Mouse (Mus musculus): ENCODE data around the gene Atrip.

The Atrip gene

DNA sequence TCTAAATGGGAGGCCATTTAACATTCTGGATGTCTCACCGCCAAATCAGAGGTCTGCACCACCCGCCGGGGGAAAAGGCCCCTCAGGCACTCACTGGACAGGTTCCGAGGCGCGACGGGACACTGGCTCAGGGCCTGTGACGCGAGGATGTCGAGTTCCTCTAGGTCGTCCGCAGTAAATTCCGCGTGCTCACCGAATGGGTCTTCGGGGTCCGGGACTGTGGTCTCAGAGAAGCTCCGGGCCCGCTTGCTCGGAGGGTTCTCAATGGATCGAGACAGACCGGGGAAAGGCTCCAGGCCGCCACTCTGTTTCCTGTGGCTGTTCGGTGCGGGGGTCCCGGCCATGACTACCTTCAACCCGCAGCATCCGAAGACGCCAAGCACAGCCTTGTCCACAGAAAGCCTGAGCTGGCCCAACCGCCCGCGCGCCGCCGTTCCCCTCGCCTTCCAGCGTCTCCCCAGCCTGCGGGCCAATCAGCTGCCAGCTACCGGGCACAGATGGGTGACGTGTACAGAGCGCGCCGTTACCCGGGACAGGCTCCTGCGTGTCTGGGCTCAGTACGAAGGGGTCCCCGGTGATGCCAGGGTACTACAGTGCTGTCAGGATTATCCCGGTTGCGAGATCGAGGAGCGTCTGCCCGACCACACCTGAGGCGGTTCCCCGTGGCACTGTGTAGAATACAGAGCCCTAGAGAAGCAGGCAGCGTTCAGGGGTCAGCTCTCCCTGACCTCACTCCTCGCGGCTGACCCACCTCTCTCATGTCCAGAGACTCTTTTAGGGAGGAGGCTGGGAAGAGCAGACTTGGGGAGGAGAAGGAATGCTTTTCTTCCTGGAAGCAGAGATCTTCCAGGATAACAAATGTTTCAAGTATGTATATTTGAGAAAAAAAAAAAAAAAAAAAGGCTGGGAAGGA lies at the start of gene Atrip:
TSS of gene Atrip (minus strand) at position 464 of the 913 bp plus-strand sequence.
- peak; percentile 86 to 92 for DNase-seq (ENCODE audit: low spot score in 2 of 2)

DNA sequence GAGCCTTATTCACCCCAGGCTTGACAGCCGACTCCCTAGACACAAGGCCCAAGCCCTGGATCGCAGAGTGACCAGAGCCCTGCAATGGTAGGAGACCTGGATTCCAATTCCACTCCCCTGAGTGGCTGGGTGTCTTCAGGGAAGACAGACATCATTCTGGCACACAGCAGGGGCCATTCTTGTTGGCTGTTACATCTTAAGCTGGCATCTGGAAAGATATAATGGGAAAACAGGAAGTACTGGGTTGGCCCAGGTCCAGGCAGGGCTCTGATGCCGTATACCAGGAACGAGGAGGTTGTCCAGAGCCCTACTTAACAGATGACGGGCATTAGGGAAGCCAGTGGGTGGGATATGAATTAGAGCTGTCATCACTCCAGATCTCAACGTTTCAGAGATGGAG lies 49.3 kb upstream of the Atrip start:
- no peak for DNase-seq (ENCODE audit: low spot score in 2 of 2)

DNA sequence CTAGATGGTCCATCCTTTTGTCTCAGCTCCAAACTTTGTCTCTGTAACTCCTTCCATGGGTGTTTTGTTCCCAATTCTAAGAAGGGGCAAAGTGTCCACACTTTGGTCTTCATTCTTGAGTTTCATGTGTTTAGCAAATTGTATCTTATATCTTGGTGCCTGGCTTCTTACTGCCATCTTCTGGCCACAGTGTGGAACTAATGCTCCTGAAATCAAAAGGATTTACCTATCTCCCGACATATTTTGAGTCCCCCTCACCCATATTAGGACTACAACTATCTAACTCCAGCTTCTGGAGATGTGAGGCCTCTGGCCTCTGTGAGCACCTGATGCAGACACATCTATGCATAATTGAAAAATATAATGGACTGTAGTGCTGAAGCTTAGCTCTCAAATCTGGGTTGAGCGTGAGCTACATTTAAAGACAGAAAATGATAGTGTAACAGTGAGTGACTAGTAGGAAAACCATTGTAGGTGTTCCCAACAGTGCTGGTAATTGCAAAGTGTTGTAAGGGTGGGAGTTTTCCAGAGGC lies 48.7 kb upstream of the Atrip start:
- no peak for DNase-seq (ENCODE audit: low spot score in 2 of 2)

DNA sequence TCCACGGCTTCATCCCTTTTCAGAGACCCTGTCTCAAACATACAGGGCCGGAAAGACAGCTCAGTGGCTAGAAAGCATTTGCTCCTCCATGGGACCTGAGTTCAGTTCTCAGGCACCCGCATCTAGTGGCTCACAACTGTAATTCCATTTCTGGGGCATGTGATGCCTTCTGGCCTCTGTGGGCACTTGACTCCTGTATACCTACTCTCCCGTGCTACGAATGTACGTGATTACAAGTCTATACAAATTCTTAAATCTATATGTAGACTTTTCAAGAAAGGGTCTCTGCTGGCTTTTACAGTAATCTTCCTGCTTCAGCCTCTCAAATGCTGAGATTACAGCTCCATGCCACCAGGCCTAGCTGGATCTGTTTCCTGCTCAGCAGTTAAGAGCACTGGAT lies 47.0 kb upstream of the Atrip start:
- DNase-seq (ENCODE audit: low spot score in 2 of 2) = no peak

DNA sequence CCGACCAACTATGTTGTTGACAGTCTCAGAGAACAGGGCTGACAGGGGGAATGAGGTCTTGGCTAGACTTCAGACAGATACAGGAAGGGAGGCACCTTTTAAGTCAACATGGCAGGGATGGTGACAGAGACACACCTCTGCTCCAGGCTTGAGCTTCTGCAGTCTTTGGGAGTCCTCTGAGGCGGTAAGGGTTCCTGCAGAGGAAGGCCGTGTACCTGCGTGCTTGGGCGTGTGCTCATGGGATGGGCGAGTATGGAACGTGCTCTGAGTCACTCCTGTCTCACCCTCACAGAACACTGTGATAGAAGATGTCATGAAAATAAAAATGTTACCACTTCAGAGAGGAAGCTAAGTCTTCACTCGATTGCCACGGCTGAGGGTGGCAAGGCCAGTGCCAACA lies 45.6 kb upstream of the Atrip start:
- peak in 1 of 2 experiments; percentile 21 for DNase-seq (ENCODE audit: low spot score in 2 of 2)

DNA sequence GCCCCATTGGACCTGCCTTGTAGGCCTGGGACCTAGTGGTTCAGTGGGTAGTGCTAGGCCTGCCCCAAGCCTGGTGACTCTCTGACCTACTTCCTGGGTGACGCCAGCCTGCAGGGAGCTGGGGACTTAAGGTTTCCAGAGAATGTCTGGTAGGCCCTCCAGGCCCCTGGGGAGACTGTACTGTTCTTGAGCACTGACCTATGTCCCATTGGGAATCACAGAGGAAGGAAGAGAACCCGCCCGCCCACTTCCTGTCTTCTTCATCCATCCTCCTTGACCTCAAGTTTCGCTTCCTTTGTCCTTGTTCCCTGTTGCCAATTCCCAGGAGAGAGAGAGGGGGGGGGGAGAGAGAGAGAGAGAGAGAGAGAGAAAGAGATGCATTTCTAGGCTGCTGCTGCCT lies 44.2 kb upstream of the Atrip start:
- DNase-seq (ENCODE audit: low spot score in 2 of 2) = peak in 1 of 2 experiments; percentile 17

DNA sequence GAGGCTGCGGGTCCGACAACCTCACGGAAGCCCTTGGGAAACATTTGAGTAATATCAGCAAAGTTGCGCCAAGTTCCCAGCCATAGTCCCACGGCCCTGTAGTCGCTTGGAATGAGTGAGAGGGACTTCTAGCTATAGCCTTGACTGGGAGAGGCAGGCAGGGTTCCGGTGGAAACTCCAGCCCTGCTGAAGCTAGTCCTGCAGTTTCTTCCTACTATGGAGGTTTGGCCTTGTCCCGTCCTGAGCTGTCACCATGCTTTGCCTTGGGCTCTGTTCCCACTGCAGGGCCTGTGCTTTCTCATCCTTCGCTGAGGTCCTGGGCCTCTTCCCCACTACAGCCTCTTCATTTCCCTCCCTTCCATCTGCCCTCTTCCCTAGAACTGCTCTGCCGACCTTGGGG lies 42.3 kb upstream of the Atrip start:
- no peak for DNase-seq (ENCODE audit: low spot score in 2 of 2)

DNA sequence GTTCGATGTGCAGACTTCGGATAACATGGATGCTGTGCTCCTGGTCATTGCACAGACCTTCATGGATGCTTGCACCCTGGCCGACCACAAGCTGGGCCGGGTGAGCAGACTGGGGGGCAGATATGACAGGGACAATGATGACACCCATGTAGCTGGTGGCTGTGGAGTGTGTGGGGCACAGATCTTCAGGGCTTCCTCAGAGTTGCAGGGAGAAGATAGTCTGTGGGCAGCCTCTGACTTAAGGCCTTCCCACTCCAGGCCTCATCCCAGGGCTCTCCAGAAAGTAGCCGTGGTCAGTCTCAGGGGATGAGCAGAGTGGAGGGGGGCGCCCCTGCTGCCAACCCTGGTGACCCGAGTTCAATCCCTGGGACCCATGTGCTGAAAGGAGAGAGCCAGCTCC lies 40.9 kb upstream of the Atrip start:
- peak in 1 of 2 experiments; percentile 56 for DNase-seq (ENCODE audit: low spot score in 2 of 2)

DNA sequence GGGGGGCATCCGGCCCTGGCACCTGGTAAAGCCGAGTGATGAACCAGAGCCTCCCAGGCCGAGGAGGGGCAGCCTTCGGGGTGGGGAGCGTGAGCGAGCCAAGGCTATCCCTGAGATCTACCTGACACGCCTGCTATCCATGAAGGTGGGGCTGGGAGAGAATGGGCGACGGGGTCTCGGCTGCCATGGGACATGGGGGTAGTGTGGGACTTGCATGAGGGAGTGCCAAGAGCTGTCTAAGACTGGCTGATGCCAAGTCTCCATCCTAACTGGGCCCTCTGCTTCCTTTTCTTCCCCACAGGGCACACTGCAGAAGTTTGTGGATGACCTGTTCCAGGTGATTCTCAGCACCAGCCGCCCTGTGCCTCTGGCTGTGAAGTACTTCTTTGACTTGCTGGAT lies 40.4 kb upstream of the Atrip start:
- DNase-seq (ENCODE audit: low spot score in 2 of 2) = peak in 1 of 2 experiments; percentile 58

DNA sequence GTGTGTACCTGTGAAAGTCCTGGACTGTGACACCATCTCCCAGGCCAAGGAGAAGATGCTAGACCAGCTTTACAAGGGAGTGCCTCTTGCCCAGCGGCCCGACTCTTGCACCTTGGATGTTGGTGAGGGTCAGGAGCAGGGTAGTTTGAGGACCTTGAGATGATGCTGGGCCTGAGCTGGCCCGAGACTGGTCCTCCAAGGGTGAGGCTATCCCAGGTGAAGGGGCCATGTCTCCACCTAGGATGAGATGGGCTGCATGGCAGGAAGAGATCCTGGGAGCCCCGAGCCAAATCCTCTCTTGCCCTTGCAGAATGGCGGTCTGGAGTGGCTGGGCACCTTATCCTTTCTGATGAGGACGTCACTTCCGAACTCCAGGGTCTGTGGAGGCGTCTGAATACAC lies 39.4 kb upstream of the Atrip start:
- DNase-seq (ENCODE audit: low spot score in 2 of 2) = peak in 1 of 2 experiments; percentile 55

DNA sequence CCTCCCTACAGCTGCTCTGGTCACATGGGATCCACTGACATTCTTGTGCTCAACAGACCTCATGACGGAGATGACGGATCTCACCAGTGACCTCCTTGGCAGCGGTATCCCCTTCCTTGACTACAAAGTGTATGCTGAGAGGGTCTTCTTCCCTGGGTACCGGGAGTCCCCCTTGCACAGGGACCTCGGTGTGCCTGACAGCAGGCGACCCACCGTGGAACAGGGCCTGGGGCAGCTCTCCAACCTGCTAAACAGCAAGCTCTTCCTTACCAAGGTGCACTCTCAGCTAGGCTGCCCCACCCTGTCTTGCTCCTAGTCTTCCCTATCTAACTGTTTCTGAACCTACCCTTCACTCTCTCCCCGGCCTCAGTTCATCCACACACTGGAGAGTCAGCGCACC lies 37.7 kb upstream of the Atrip start:
- DNase-seq (ENCODE audit: low spot score in 2 of 2) = peak in 1 of 2 experiments; percentile 54

DNA sequence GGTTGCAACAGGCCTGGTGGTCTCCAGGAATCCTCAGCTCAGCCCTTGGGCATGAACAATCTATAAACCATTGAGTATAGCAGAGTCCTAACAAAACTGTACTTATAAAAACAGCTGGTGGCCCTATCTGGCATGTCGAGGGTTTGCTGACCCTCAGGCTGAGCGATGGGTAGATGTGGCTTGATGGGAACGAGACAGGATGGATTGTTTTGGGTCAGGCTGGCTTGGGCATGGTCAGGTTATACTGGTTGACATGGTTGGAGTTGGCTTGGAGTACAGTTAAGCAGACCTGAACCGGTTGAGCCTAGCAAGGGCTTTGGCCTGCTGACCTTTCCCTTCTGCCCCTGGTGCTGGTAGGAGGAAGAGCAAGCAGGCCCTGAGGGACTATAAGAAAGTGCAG lies 37.2 kb upstream of the Atrip start:
- no peak for DNase-seq (ENCODE audit: low spot score in 2 of 2)

DNA sequence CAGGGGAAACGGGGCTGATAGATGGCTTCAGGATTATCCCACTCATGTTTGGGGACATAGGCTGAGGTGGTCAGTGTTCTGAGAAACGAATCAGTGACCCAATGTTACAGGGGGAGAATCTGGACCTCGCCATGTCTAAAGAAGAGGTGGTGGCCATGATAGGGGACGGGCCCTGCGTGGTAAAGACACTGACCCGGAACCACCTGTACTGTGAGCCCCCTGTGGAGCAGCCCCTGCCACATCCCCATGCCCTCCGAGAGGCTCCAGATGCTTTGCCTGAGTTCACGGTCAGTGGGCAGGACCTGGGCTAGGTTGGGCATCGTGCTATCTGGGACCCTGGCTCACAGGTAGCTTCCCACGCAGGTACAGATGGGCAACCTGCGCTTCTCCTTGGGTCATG lies 36.3 kb upstream of the Atrip start:
- no peak for DNase-seq (ENCODE audit: low spot score in 2 of 2)

DNA sequence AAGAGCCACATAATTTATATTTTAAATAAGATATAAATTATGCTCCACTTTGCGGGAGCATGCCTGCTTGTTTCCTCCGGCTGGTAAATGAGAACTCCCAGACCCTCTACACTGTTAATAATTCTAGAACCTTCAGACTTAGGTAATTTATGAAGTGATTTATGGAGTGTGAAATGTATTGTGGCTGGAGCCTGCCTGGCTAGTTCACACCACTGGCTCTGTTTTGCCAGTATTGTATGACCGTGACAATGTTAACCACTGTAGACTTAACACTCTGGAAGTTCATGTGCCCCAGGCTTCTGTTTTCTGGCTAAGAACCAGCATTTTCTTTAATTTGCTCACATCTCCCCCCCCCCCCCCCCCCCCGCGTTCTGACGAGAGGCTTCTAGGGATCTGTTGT lies 33.4 kb upstream of the Atrip start:
- DNase-seq (ENCODE audit: low spot score in 2 of 2) = no peak

DNA sequence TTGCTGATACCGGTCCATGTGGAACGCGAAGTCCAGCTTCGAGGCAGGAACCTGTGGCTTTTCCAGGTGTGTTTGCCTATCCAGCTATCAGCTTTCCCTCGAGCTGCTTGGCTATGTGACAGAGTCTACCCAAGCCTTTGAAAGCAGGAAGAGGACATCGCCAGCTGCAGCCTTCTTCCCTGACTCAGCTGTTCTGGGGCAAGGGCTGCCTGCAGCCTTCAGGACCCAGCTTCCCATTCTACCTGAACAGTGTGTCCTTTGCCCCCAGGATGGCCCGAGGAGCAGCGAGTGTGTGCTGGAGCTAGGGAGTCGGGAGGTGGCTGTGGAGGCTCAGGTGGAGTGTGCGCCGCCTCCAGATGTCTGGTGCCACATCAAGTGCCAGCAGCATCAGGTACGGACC lies 31.7 kb upstream of the Atrip start:
- DNase-seq (ENCODE audit: low spot score in 2 of 2) = no peak

DNA sequence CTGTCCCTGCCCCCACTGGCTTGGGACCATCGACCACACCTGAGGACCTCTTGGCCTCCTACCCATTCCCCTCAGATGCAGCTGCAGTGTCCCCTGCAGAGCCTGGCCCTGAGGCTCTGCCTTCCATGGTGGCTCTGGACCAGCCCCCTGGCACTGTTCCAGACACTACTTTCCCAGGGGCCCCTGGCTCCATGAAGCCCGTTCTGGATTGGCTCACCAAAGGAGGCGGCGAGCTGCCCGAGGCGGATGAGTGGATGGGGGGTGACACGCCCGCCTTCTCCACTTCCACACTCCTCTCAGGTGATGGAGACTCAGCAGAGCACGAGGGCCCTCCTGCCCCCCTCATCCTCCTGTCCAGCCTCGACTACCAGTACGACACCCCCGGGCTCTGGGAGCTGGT lies 31.1 kb upstream of the Atrip start:
- DNase-seq (ENCODE audit: low spot score in 2 of 2) = no peak

DNA sequence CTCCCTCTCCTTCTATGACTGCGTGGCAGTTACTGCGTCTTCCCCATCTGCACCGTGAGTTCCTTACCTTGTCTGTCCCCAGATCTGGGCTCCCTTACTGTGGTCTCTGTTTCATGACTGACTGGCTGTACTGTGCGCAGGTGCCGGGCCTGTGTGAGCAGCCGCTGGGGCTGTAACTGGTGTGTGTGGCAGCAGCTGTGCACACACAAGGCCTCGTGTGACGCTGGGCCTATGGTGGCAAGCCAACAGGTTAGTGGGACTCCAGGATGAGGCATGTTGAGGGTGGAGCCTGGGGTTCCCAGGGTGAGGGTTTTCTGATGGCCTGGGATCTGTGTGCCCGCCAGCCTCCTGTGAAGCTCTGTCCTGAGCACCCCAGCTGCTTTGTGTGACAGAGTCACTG lies 30.2 kb upstream of the Atrip start:
- DNase-seq (ENCODE audit: low spot score in 2 of 2) = no peak

DNA sequence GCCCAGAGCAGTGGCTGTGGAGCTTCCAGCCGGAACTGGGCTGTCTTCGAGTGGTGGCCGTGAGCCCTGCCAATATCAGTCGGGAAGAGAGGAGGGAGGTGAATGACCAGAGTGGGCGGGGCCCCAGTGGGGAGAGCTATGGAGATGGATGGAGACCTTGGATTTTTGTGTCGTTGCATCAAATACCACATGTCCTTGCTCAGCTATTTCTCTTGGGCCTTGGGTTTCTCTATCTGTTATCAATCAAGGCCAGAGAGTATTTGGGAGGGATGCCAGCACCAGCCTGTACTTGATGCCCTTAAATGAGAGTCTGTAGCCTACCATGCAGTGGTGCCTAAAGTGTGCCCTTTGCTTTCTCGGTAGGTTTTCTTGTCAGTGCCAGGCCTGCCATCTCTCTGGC lies 29.3 kb upstream of the Atrip start:
- no peak for DNase-seq (ENCODE audit: low spot score in 2 of 2)

DNA sequence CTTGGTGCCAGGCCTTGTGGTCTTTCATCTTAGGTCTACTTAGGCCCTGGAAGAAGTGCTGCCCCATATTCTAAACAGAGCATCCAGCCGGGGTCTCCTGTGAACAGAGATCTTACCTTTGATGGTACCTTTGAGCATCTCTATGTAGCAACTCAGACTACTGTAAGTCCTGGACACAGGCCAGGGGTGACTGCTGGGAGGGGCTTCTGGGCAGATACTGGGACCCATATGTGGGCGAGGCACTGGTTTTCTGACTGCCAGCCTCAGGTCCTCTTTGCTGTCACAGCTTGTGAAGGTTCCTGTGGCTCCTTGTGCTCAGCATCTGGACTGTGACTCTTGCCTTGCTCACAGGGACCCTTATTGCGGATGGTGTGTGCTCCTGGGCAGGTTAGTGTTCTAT lies 28.6 kb upstream of the Atrip start:
- no peak for DNase-seq (ENCODE audit: low spot score in 2 of 2)

DNA sequence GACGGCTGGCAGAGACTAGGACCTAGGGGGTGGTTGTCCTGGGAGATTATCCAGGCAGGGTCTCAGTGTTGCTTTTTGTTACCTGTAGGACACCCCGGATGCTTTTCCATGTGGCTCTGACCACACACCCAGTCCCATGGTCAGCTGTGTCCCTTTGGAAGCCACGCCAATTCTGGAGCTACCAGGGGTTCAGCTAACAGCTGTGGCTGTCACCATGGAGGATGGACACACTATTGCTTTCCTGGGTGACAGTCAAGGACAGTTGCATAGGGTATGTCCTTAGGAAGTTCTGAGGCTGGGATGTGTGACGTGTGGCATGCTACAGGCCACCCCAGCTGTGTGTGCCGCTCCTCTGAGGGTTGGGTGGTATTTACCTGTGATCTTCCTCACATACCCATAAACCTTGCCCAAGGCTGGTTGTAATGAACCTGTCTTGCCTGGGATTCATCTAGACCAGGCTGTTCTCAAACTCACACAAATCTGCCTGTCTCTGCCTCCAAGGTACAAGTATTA lies 28.1 kb upstream of the Atrip start:
- DNase-seq (ENCODE audit: low spot score in 2 of 2) = no peak

DNA sequence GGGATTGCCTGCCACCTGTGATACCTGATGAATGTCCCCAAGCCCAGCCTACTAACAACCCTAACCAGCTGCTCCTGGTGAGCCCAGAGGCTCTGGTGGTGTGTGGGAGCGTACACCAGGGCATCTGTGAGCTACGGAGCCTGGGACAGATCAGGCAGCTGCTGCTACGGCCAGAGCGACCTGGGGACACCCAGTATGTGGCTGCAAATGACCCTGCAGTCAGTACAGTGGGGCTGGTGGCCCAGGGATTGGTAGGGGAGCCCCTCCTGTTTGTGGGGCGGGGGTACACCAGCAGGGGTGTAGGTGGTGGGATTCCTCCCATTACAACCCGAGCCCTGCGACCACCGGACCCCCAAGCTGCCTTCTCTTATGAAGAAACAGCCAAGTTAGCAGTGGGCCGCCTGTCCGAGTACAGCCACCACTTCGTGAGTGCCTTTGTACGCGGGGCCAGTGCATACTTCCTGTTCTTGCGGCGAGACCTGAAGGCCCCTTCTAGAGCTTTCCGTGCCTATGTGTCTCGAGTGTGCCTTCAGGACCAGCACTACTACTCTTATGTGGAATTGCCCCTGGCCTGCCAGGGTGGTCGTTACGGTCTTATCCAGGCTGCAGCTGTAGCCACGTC lies 26.5 kb upstream of the Atrip start:
- DNase-seq (ENCODE audit: low spot score in 2 of 2) = no peak

DNA sequence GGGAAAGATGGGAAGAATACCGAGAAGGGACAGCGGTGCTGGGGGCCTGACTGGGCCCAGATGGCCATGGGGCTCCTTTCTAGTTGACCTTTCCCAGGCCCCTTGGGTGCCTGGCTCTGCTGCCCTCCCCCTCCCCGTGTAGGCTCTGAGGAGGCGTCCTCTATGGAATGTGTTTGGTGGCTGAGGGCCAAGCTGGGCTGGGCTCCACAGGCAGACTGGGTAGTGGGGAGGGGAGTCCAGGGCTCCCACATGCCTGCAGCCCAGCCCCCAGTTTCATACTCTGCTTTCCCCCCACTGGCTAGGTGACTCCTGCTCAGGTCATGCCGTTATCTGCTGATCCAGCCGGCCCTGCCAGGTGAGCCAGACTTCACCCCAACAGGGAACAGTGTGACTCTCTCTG lies 25.0 kb upstream of the Atrip start:
- peak in 1 of 2 experiments; percentile 59 for DNase-seq (ENCODE audit: low spot score in 2 of 2)

DNA sequence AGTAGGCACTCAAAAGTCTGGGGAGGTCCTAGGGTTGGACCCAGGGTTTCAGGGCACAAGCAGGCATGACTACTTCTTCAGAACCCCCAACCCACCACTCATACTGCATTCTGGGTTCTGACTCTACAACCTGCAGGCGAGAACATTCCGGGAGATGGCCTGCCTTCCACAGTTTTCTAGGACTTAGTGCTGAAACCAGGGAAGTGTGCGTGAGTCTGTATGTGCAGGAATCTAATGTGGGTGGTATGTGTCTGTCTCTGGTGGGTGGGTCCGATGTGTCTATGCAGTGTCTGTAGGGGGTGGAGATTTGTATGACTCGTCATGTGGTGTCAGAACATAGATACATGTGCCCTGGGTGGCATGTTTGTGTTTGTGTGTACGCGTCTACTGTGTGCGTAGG lies 24.4 kb upstream of the Atrip start:
- DNase-seq (ENCODE audit: low spot score in 2 of 2) = no peak
